Mouse (Mus musculus): Measurements from ENCODE around the gene Adprh. TPM values are rescaled to one million over a fixed set of nuclear protein-coding genes. Genes with fewer than 3 reads are reported as not detected.
"Not testable (repeated sequence)": the region's sequence is repeated elsewhere in the genome, so short reads cannot be mapped to it uniquely, and the experiment has no call there.

Adprh gene
- total RNA-seq (2022), result 10 to 100 TPM; 53.6 to 58.5 (median 55.7) TPM

GRCm38 (mm10) chr16:38452442-38453202, at the start of gene Adprh:
Adprh (minus strand) TSS chr16:38452703.
- DNase-seq (ENCODE audit: low spot score in 2 of 2), result peak; percentile 77 to 86

DNA sequence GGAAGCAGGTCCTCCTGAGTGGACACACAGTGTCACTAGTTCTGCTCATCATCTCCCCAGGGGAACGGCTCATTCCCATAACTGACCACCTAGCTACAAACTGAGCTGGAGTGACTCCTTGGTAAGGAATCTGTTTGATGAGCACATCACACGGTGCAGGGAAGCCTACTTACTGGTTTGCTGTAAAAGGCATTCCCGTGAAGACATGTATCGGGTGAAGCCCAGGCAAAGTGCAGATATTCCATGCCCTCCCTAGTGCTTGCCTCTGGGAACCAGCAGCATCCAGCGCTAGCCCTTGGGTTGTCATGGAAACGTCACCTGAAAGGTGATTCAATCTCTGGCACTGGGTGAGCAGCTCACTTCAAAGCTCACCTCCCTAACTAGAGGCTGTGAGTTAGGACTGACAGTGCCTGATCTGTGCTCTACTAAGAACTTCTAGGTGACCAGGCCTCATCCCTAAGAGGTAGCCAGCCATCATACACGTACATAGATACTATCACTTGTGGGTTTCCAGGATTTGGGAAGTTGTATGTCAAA, 44.2 kb upstream of the Adprh start:
- no peak for DNase-seq (ENCODE audit: low spot score in 2 of 2)

GRCm38 (mm10) chr16:38493890-38494289, 41.4 kb upstream of the Adprh start:
- DNase-seq (ENCODE audit: low spot score in 2 of 2), result no peak

DNA sequence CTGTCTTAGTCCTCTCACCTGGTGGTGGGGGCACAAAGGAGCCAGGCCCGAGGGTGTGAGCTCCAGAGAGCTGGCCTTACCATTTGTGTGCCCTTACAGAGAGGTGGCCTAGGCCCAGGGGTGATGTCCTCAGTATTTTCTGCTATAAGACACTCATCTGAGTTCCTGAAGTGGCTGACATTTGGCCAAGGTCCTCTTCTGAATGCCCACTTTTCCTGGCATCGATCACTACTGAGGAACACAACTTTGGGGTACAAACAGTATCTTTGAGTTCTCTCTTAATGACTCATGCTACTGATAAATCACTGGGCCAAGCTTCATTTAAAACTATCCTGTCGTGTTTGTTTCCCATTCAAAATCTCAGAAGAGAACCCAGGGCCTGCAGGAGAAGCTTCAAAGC, 40.0 kb upstream of the Adprh start:
- DNase-seq (ENCODE audit: low spot score in 2 of 2), result no peak

DNA sequence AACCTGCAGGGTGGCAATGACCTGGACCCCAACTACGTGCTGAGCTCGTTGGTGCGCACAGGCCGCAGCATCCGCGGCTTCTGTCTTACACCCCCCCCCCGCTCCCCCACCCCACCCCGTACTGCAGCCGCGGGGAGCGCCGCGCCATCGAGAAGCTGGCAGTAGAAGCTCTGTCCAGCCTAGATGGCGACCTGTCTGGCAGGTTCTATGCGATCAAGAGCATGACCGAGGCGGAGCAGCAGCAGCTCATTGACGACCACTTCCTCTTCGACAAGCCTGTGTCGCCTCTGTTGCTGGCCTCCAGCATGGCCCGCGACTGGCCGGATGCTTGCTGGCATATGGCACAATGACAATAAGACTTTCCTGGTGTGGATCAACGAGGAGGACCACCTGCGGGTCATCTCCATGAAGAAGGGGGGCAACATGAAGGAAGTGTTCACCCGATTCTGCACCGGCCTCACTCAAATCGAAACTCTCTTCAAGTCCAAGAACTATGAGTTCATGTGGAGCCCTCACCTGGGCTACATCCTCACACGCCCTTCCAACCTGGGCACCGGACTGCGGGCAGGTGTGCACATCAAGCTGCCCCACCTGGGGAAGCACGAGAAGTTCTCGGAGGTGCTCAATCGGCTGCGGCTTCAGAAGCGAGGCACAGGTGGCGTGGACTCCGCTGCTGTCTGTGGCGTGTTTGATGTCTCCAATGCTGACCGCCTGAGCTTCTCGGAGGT, 31.2 kb upstream of the Adprh start:
- DNase-seq (ENCODE audit: low spot score in 2 of 2), result no peak

DNA sequence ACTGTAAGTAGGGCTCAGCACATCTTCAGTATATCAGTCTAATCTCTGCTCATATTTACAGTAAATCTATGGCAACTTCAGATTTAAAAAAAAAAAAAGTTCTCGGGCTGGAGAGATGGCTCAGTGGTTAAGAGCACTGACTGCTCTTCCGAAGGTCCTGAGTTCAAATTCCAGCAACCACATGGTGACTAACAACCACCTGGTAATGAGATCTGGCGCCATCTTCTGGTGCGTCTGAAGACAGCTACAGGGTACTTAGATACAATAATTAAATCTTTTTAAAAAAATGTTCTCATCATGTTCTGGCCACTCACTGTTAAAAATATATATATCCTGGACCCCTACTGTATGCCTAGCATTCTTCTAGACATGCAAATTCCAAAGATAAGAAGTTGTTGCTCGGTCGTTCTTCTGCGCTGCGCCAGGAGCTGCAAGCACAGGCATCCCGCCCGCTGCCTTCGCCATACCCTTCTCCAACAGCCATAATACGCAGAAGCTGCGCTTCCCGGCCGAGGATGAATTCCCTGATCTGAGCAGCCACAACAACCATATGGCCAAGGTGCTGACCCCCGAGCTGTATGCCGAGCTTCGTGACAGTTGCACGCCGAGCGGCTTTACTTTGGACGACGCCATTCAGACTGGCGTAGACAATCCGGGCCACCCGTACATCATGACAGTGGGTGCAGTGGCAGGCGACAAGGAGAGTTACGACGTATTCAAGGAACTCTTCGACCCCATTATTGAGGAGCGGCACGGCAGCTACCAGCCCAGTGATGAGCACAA, 30.5 kb upstream of the Adprh start:
- no peak for DNase-seq (ENCODE audit: low spot score in 2 of 2)

- DNase-seq (ENCODE audit: low spot score in 2 of 2), result no peak
These were observed 28.8 kb upstream of the Adprh start for GRCm38 (mm10) chr16:38481327-38481726.

DNA sequence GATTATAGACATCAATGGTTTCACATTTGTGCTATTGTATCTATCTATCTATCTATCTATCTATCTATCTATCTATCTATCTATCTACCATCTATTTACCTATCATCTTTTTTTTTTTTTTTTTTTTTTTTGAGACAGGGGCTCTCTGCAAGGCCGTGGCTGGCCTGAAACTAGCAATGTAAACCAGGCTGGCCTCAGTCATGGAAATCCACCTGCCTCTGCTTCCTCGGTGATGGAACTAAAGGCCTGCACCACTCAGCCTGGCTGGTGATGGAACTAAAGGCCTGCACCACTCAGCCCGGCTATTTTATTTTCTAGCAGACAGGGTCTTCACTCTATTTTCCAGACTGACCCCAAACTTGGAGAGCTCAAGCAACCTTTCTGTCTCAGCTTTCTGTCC, 25.8 kb upstream of the Adprh start:
- no peak for DNase-seq (ENCODE audit: low spot score in 2 of 2)

GRCm38 (mm10) chr16:38477241-38477608, 24.7 kb upstream of the Adprh start:
- not testable (repeated sequence) for DNase-seq (ENCODE audit: low spot score in 2 of 2)

DNA sequence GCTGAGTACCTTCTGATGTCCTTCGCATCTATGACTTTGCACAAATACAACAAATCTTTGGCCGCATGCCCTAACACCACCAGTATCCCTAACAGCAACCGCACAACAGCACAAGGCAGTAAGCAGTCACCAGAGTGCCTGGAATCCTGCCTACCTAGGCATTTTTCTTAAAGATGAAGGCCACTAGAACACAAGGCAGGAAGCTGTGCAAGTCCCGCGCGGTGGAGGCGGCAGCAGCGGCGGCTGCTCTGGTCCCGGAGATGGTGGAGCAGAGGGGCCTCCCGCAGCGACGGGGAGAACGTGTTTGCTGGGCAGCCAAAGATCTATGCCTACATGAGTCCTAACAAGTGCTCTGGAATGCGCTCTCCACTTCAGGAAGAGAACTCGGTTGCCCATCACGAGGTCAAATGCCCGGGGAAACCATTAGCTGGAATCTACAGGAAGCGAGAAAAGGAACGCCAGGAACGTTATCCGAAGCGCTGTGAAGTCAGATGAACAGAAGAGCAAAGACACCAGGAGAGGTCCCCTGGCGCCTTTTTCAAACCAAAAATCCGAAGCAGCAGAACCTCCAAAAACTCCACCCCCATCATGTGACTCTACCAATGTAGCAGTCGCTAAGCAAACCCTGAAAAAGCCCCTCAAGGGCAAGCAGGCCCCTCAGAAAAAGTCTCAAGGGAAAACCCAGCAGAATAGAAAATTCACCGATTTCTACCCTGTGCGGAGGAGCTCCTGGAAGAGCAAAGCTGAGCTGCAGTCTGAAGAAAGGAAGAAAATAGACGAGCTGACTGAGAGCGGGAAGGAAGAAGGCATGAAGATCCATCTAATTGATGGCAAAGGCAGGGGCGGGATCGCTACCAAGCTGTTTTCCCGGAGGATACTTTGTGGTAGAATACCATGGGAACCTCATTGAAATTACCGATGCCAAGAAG, 24.1 kb upstream of the Adprh start:
- DNase-seq (ENCODE audit: low spot score in 2 of 2), result peak in 1 of 2 experiments; percentile 34

- no peak for DNase-seq (ENCODE audit: low spot score in 2 of 2)
These were observed 23.3 kb upstream of the Adprh start for GRCm38 (mm10) chr16:38475681-38476311.

DNA sequence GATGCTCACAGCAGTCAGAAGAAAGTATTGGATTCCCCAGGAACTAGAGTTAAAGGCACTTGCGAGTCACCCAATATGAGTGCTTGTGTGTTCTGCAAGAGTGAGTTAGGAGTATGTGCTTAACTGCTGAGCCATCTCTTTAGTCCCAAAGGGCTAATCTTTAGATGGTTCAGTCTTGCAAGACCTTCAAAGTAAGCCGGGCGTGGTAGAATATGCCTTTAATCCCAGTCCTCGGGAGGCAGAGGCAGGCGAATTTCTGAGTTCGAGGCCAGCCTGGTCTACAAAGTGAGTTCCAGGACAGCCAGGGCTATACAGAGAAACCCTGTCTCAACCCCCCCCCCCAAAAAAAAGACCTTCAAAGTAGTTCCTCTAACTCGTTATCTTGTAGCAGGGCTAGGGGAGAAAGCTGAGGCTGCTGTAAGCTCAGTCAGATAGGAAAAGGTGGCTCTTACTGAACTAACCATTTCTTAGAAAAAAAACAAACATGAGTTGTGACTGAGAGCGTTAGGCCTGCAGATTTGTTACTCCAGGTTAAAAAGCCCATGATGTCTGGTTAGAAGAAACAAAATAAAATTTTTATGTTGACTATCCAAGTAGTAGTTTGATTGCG, 22.3 kb upstream of the Adprh start:
- DNase-seq (ENCODE audit: low spot score in 2 of 2), result no peak

GRCm38 (mm10) chr16:38473661-38474060, 21.2 kb upstream of the Adprh start:
- DNase-seq (ENCODE audit: low spot score in 2 of 2), result no peak

- DNase-seq (ENCODE audit: low spot score in 2 of 2), result no peak
These were observed 20.0 kb upstream of the Adprh start for GRCm38 (mm10) chr16:38472507-38472873.

DNA sequence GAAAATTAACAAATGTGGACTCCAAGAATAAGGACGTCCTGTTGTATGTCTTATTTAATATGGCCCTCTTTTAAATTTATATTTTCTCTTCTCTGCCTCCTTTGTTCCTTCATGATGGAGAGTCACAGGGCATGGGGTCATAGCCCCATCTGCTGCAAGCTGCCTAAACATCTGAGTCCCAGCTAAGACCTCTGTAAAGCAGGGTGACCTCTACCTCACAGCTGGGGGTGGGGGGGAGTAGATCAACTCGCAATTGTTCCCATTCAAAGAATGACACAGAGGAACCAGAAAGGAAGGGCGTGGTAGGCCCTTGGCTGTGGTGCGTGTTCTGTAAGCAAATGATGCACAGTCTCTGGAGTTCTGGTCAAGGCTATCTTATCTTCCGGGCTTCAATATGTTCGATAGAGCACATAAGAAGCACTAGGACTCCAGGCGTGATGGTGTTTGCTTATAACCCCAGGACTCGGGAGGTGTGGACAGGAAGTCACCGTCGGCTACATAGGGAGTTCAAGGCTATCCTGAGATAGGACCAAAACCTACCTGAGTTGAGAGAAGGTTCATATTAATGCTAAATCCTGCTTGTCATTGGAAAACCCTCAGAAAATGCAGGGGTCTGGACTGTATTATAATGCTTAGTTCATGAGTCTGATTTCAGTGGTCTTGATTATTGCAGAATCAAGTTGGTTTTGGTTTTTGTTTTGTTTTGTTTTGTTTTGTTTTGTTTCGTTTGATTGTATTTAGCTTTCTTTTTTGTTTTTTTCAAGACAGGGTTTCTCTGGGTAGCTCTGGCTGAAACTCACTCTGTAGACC, 19.4 kb upstream of the Adprh start:
- no peak for DNase-seq (ENCODE audit: low spot score in 2 of 2)

DNA sequence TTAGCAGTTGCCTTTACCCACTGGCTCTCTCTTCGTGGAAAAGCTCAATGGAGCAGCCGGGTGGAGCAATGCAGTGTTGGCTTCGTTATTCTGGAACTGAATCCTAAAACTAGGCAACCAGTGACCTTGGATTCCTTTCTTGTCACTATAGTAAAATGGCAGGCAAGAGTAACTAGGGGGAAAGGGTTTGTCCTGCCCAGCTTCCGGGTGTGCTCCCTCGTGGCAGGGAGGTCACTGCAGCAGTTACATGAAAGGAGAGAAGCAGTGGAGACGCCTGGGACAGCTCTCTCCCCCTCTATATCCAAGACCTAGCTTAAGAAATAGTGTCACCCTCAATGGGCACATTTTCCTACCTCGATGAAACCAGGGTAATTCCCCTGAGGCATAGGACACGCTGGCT, 16.9 kb upstream of the Adprh start:
- no peak for DNase-seq (ENCODE audit: low spot score in 2 of 2)

- DNase-seq (ENCODE audit: low spot score in 2 of 2), result no peak
These were observed 16.2 kb upstream of the Adprh start for GRCm38 (mm10) chr16:38468706-38469018.

DNA sequence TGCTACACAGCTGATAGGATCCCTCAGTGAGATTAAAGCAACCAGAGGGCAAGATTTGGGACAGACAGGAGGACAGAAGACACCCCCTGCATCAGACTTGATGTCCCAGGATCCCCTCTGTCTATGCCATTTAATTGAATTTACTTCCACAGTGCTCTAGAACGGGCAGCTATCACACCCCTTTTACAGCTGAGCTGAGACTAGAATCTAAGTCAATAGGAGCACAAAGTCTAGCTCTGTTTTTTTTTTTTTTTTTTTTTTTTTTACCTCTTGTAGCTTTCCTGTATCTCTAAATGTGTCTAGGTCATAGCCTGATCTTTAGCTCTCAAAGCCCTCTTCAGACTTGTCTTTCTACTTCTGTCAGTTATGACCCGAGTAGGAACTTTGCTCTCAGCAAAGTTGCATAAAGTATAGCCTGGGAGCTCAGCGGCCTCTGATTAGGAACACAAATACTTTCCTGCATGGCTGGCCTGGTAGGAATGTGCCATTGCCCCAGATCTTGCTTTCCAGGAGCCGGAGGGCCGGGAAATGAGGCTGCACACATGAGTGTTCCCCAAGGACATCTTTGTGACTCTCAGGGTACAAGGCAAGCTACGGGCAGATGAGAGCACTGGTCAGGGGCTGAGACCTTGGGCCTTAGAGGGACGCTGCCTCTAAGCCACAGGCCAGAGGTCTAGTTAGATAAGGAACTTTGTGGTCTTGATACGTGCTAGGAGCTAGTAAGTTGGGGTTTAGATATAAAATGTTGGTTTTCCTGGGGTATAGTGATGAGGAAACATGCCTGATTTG, 15.6 kb upstream of the Adprh start:
- DNase-seq (ENCODE audit: low spot score in 2 of 2), result no peak
